Mouse (Mus musculus): ENCODE measurements around the gene Gm9918.

GRCm38 (mm10) chr15:102283648-102284047, 13.3 kb downstream of the Gm9918 start:
- TF ChIP-seq CTCF (conservative IDR thresholded peaks at IDR 0.05; ENCODE audit: low read length) (no peak), POU5F1 (IDR thresholded peaks at IDR 0.05; ENCODE audit: borderline replicate concordance, low read length) (no peak)
